Mouse (Mus musculus) macrophage (primary cell): Measurements from ENCODE around the gene Mapkapk3. TPM values are rescaled to one million over a fixed set of nuclear protein-coding genes. Genes with fewer than 3 reads are reported as not detected.
A peak's percentile ranks its signal among the peaks of the same experiment; 100 is the strongest.

Experiments used
- H3K27ac ChIP-seq: fragments of 350-480 bp; formaldehyde crosslinking; 2 replicates; pipeline ENCODE4 v1.9.0; 2021
- H3K36me3 ChIP-seq: fragments of 350-480 bp; formaldehyde crosslinking; 2 replicates; pipeline ENCODE4 v1.9.0; 2021; ENCODE audit errors: inconsistent target
- H3K4me3 ChIP-seq: fragments of 350-480 bp; formaldehyde crosslinking; 2 replicates; pipeline ENCODE4 v1.9.0; 2021; ENCODE audit errors: inconsistent target
- H3K79me2 ChIP-seq: fragments of 350-480 bp; formaldehyde crosslinking; 2 replicates; pipeline ENCODE4 v1.9.0; 2021; ENCODE audit errors: inconsistent target
- WGBS: methylation state at CpG from one replicate; pipeline ENCODE4 v1.1.7; 2026; ENCODE audit warnings: inconsistent platforms; ENCODE audit not compliant: missing documents; 5-methylcytosine and 5-hydroxymethylcytosine counted together
- polyA plus RNA-seq: library from polyadenylated mRNA; stranded (reverse); fragments of 250-400 nt; gene quantifications from 3 replicates; pipeline ENCODE4 v1.2.4, GENCODE M21; 2018; ENCODE audit warnings: inconsistent platforms

Mapkapk3 gene
- polyA plus RNA-seq, 1 experiment from 2014 or later, result 48.9 TPM

DNA sequence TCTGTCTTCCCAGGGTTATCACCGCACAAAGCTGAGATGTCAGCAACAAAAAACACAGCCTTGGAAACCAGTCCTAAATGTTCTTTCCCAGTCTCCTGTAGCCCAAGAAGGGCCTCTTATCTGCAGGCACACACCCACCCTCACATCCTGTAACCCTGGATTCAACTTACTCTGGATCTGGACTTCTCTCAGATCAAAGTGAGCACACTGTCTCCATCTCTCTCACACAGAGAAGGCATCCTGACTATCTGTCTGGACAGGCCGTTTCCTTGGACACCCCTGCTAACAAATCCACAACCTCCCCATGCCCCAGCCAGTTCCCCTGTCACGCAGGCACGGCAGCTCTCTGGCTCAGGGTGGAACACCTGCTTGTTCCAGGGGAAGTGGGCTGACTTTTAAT, 17.4 kb downstream of the Mapkapk3 start:
- Histone ChIP-seq H3K27ac (no peak overlapping the region), H3K4me3 (no peak overlapping the region), H3K36me3 (peaks cover 9% of the 10 kb centered on the region; the same call in 1 of the 2 replicates), H3K79me2 (peaks cover 100% of the 10 kb centered on the region)
- WGBS, result 61% methylated on average over 4 of the region's 4 CpGs

DNA sequence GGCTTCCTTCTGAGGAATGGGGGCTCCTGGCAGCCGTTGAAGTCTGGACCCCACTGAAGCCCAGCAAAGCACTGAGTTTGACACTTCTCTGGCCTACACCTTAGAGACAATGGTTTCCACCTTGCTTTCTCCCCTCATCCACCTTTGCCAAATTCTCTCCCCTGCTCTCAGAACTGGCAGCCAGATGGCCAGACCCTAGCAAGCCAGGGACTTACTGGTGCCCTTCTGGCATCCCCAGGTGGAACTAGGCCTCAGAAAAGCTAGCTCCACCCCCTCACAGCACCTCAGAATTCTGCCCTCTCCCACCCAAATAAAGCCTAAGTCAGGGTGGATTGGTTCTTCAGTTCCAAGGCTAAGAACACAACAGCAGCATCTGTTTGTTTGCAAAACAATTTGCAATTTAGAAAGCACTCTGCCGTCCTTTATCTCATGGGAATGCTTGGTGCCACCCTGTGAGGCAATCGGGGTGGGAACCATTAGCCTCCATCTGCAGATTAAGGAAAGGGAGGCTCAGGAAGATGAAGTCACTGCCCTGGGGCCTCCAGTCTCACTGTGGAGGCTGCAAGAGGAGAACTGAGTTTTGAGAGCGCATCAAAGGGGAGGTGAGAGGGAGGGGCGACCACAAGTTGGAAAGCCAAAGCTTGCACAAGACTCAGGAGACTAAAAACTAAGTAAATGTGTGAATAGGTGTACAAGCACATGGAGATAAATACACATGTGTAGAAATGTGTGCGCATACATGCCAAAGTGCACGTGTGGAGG, 18.3 kb downstream of the Mapkapk3 start:
- H3K79me2 ChIP-seq, result peaks cover 100% of the 10 kb centered on the region
- H3K36me3 ChIP-seq, result peaks cover 9% of the 10 kb centered on the region; the same call in 1 of the 2 replicates
- H3K4me3 ChIP-seq, result no peak overlapping the region
- H3K27ac ChIP-seq, result no peak overlapping the region
- WGBS, result 47% methylated on average over 7 of the region's 7 CpGs

DNA sequence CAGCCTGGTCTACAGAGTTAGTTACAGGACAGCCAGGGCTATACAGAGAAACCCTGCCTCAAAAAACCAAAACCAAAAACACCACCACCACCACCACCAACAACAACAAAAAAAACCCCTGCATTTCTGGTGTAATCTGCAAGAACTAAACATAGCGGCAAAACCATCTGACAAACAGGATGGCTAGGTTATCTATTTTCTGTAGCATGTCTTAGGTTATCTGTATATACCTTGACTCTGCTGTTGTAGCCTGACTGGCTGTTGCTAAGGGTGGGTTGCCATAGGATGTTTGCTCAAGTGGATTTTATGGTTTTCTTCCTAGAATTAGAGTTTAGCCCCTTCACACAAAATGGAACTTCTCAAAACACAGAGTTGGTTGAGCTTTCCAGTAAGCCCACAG, 19.9 kb downstream of the Mapkapk3 start:
- 91% methylated on average over 1 of the region's 1 CpGs for WGBS
- H3K4me3 ChIP-seq, result no peak overlapping the region
- no peaks in the 10 kb centered on the region for H3K36me3 ChIP-seq
- H3K27ac ChIP-seq, result no peak overlapping the region
- H3K79me2 ChIP-seq, result peaks cover 100% of the 10 kb centered on the region

DNA sequence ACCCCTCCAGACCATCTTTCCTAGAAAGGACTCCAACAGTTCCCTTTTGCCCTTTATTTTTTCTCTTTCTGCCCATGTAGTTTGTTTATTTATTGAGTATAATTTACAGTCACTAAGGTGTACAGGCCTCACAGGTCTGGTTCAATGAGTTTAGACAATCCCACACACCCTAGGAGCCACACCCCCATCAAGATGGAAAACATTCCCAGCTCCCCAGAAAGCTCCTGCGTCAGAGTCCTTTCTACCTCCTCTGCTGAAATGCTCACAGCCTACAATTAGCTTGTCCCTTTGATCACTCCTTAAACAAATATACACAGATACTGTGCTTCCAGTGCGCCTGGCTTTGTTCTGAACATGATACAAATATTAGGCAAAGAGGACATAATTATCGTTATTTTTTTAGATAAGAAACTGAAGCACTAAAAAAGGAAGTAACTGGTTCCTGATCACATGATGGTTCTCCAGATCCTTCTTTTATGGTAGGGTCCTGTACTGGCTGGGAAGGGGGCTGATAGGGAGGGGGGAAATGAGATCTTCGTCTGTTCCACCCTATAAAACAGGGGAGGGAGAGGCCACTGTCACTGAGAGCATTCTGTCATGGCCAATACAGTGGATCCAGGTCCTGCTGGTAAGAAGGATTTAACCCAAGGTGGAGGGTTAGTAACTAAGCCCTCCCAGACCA, 21.8 kb downstream of the Mapkapk3 start:
- H3K4me3 ChIP-seq, result no peak overlapping the region
- no peaks in the 10 kb centered on the region for H3K36me3 ChIP-seq
- WGBS, result 31% methylated on average over 4 of the region's 4 CpGs

DNA sequence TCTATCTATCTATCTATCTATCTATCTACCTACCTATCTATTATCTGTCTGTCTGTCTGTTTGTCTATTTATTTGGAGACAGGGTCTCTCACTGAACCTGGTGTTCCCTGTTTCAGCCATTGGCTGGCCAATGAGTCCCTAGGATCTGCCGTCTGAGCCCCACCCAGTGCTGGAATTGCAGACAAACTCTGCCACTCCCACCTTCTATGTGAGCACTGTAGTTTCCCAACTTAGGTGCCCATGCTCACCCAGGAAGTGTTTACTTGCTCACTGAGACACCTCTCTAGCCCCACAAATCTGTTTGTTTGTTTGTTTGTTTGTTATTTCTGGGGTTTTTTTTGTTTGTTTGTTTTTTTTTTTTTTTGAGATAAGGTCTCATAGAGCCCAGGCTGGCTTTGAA, 22.6 kb downstream of the Mapkapk3 start:
- H3K27ac ChIP-seq, result no peak overlapping the region
- WGBS, result 70% methylated on average over 1 of the region's 1 CpGs
- no peak overlapping the region for H3K4me3 ChIP-seq
- peaks cover 96% of the 10 kb centered on the region for H3K79me2 ChIP-seq
- H3K36me3 ChIP-seq, result no peaks in the 10 kb centered on the region

More for the DNA sequence above, 21.8 kb downstream of the Mapkapk3 start:
- peak overlapping the region; percentile 31 for H3K27ac ChIP-seq
- H3K79me2 ChIP-seq, result peaks cover 97% of the 10 kb centered on the region

DNA sequence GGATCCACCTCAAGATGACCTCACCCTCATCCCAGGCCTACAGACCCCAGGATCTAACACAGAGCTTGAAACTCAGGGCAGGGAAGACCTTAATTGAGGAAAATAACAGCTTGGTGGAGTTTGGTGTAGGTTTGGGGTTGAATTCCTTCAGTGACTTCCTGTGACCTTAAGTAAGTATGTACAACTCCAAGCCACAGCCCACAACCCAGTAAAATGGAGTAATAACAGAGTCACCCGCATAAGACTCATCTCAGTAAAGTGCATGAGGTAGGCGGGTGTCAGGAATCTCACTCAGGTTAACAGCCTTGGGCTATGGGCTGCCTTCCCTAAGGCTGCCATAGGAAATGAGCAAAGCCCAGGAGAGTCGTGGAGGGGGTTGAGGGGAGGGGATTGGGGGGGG, 24.9 kb downstream of the Mapkapk3 start:
- H3K79me2 ChIP-seq, result peaks cover 73% of the 10 kb centered on the region; the same call in 1 of the 2 replicates
- 0% methylated on average over 1 of the region's 3 CpGs for WGBS
- H3K27ac ChIP-seq, result peak overlapping the region; percentile 5; the same call in 1 of the 2 replicates
- H3K4me3 ChIP-seq, result no peak overlapping the region
- no peaks in the 10 kb centered on the region for H3K36me3 ChIP-seq

DNA sequence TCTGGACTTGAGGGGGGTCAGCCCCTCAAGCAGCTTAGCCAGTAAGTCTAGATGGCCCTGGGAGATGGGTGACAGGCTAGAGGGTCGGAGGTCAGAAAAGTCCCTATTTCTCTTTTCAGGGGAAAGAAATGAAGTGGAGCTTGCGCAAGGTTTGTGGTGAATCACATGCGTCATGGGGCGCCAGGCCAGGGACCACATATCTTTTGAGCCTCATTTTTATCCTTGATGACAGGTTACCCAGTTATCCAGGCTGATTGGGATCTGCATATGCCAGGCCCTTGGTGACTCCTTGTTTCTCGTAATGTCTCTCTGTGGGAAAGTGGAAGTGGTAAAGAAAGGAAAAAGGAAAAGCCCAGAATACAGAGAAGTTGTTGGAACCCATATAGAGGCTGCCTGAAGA, 25.8 kb downstream of the Mapkapk3 start:
- Histone ChIP-seq H3K79me2 (peaks cover 65% of the 10 kb centered on the region; the same call in 1 of the 2 replicates), H3K36me3 (no peaks in the 10 kb centered on the region)
- 7% methylated on average over 5 of the region's 5 CpGs for WGBS

DNA sequence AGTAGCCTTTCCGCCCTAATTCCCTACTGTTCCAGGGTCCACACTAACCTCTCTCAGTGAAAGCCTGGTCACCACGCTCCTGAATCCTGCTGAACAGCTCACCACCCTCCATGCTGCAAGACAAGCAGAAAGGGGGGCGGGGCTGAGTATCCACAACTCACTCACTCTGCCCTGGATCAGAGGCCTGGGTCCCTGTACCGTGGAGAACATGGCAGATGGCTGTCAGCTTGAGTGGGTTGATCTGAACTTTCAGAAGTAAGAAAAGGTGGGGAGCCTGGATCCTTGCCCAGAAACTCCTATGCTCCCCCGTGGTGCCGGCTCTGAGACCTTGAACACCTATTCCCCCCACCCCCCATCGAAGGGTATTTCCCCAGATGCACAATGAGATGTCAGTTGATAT, 27.3 kb downstream of the Mapkapk3 start:
- 96% methylated on average over 7 of the region's 7 CpGs for WGBS
- peaks cover 50% of the 10 kb centered on the region; the same call in 1 of the 2 replicates for H3K79me2 ChIP-seq
- no peak overlapping the region for H3K4me3 ChIP-seq
- no peak overlapping the region for H3K27ac ChIP-seq
- H3K36me3 ChIP-seq, result peaks cover 15% of the 10 kb centered on the region

More for the DNA sequence above, 25.8 kb downstream of the Mapkapk3 start:
- peak overlapping the region; percentile 5; the same call in 1 of the 2 replicates for H3K27ac ChIP-seq
- H3K4me3 ChIP-seq, result no peak overlapping the region

DNA sequence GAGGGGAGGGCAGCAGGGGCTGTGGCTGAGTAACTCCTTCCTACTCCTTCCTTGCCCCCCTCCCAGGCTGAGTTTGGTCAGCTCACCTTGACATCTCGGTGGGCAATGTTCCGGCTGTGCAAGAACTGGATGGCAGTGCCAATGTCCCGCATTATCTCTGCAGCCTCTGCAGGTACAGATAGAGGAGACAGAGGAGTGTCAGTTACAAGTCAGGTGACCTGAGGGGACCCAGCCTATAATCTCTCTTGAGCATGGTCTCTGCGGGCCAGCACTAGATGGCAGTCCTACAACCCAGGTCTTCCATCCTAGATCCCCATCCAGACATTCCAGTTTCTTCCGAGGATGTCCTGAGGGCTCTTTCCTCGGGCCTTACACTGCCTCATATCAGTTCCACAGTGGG, 27.9 kb downstream of the Mapkapk3 start:
- 90% methylated on average over 6 of the region's 6 CpGs for WGBS
- Histone ChIP-seq H3K4me3 (no peak overlapping the region), H3K36me3 (peaks cover 21% of the 10 kb centered on the region), H3K79me2 (peaks cover 44% of the 10 kb centered on the region; the same call in 1 of the 2 replicates), H3K27ac (peak overlapping the region; percentile 60; the same call in 1 of the 2 replicates)

DNA sequence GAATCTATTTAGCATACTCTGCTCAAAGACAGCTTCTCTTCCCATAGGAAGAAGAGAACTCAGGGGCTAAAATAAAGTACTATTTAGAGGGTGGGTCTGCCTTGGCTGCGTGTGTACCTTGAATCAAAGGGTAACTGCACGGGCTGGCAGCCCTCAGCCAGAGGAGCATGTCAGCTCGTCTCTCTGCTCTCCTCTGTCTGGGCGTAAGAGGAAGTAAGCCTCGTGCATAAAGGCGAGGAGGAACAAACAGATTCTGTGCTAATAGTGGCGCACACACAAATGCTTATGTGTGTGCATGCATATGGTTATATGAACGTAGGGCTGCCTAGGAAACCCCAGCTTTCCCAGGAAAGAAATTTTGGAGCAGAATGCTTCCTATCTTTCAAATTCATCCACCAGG, 28.8 kb downstream of the Mapkapk3 start:
- peaks cover 30% of the 10 kb centered on the region for H3K36me3 ChIP-seq
- no peak overlapping the region for H3K4me3 ChIP-seq
- peaks cover 34% of the 10 kb centered on the region; the same call in 1 of the 2 replicates for H3K79me2 ChIP-seq
- H3K27ac ChIP-seq, result peak overlapping the region; percentile 60
- WGBS, result 6% methylated on average over 8 of the region's 8 CpGs

DNA sequence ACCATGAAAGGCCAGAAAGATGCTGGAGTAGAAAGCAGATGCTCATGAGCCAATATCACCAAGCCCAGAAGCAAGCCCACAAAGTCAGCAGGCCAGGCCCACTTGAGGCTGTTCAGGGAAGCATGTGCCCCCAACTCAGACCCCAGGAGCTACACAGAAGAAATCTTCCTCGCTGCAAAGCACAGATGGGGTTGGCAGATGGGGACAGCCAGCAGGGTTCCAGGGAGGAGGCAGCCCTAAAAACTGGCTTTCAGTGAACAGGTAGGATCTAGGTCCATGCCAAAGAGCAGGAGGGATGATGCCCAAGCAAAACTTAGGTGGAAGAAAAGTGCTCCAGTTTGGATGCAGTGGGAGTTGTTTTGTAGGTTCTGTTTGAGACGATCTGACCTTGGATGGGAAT, 29.2 kb downstream of the Mapkapk3 start:
- no peak overlapping the region for H3K4me3 ChIP-seq
- peaks cover 30% of the 10 kb centered on the region; the same call in 1 of the 2 replicates for H3K79me2 ChIP-seq
- H3K36me3 ChIP-seq, result peaks cover 34% of the 10 kb centered on the region
- WGBS, result 77% methylated on average over 2 of the region's 2 CpGs
- peak overlapping the region; percentile 60 for H3K27ac ChIP-seq

DNA sequence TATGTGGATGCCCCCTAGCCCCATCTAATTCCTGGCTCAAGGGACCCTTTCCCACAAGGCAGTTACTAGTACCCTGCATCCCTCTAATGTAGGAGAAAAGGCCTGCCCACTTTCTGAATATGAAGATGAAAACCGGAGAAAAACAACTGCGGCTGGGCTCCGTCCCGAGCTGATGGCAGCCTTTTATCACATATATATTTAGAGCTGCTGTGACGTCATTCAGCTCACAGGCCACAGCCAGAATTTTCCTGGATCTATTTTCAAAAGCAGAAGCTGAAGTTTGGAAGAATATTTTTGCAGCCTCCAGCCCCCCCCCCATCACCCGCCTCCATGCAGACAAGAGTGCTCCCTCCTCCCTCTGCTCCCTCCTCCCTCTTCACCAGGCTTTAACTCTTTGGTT, 30.1 kb downstream of the Mapkapk3 start:
- Histone ChIP-seq H3K4me3 (no peak overlapping the region), H3K79me2 (peaks cover 22% of the 10 kb centered on the region; the same call in 1 of the 2 replicates), H3K36me3 (peaks cover 39% of the 10 kb centered on the region), H3K27ac (peak overlapping the region; percentile 60; the same call in 1 of the 2 replicates)
- 59% methylated on average over 6 of the region's 6 CpGs for WGBS

DNA sequence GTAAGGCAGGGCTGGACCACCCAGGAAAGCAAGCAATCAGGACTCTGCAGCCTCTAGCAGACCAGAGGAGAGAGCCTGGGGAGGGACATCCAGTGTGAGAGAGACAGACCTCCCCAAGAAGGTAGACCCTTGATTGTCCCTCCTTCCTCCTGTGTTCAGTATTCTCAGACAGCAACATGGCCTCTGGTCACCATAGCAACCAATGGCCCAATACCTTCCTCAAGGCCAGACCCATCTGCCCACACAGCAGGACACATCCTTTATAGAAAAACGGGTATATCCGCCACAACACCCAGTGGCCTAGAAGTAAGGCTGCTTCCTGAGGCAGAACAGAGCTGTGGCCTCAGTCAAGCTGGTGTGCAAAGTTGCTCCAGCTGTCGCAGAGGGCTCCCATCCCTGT, 34.1 kb downstream of the Mapkapk3 start:
- WGBS, result 77% methylated on average over 3 of the region's 3 CpGs
- Histone ChIP-seq H3K79me2 (no peaks in the 10 kb centered on the region), H3K36me3 (peaks cover 39% of the 10 kb centered on the region), H3K4me3 (no peak overlapping the region), H3K27ac (no peak overlapping the region)

DNA sequence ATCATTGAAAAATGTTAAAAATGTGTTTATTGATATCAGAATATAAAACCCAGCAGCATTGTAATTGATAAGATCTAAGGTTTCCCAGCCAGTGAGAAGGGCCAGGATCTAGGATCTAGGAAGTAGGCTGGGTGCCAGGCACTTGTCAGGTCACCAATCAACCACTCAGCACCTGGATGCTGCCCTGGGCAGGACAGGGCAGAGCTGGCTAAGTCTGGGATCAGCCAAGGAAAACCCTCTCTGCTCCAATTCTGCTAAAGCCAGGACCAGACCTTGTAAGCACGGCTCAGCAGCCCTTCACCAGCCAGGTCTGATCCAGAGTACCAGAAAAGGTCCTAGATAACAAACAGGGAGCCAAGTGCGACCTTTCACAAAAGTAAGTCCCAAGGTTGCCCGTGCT, 34.8 kb downstream of the Mapkapk3 start:
- Histone ChIP-seq H3K4me3 (no peak overlapping the region), H3K27ac (no peak overlapping the region), H3K79me2 (no peaks in the 10 kb centered on the region), H3K36me3 (peaks cover 39% of the 10 kb centered on the region)
- 91% methylated on average over 3 of the region's 3 CpGs for WGBS

DNA sequence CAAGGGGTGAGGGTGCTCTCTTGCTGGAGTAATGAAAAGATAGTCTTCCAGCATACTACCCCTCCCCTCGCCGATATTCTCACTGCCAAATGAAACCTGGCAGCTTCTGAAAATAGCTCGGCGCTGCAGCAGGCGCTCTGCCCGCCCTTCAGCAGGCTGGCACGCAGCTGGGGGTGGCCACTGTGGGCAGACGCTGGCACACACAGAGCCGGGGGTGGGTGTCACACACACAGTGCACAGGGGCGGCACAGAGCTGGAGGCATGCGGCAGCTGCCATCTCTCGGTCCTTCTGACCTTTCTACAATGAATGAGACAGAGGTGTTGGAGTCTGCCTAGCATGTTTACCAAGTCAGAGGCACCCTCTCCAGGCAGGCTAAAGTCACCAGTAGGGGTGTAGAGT, 35.2 kb downstream of the Mapkapk3 start:
- 84% methylated on average over 12 of the region's 12 CpGs for WGBS
- H3K4me3 ChIP-seq, result no peak overlapping the region
- peaks cover 39% of the 10 kb centered on the region for H3K36me3 ChIP-seq
- H3K27ac ChIP-seq, result no peak overlapping the region
- no peaks in the 10 kb centered on the region for H3K79me2 ChIP-seq
